Mouse (Mus musculus): Measurements from ENCODE around the gene Trip6. TPM values are rescaled to one million over a fixed set of nuclear protein-coding genes. Genes with fewer than 3 reads are reported as not detected.
"Not testable (repeated sequence)": the region's sequence is repeated elsewhere in the genome, so short reads cannot be mapped to it uniquely, and the experiment has no call there.

The Trip6 gene
- polyA plus RNA-seq, 1 experiment = 10.3 TPM

- peak; percentile 75 to 81 for DNase-seq
- TF ChIP-seq POLR2A (IDR thresholded peaks at IDR 0.05; ENCODE audit: borderline replicate concordance, insufficient read depth, low read length) (no peak; the same call in none of the 2 replicates), CTCF (IDR thresholded peaks at IDR 0.05; ENCODE audit: borderline replicate concordance, insufficient read depth, low read depth, low read length) (no peak)
- H3K4me1 ChIP-seq (ENCODE audit: control insufficient read depth, insufficient read depth, low read length) = peaks cover 13% of the 10 kb centered on the region; the same call in 1 of the 2 replicates
- peak overlapping the region; percentile 88 for H3K27ac ChIP-seq (ENCODE audit: insufficient read depth, low read length)
- no peaks in the 10 kb centered on the region for H3K27me3 ChIP-seq (ENCODE audit: control insufficient read depth, insufficient read depth, low read length)
- 1% methylated on average over 45 of the region's 65 CpGs for WGBS
- H3K4me3 ChIP-seq (replicated peaks; ENCODE audit: insufficient read depth, low read depth, low read length) = peak overlapping the region; percentile 78
Observed at GRCm38 (mm10) chr5:137287953-137288743, 26.1 kb downstream of the Trip6 start.

- Histone ChIP-seq H3K4me1 (ENCODE audit: control insufficient read depth, insufficient read depth, low read length) (peaks cover 13% of the 10 kb centered on the region; the same call in 1 of the 2 replicates), H3K27ac (ENCODE audit: insufficient read depth, low read length) (peak within 1 kb of the TSS; percentile 88), H3K27me3 (ENCODE audit: control insufficient read depth, insufficient read depth, low read length) (no peaks in the 10 kb centered on the region), H3K4me3 (replicated peaks; ENCODE audit: insufficient read depth, low read depth, low read length) (peak within 1 kb of the TSS; percentile 78)
- TF ChIP-seq CTCF (IDR thresholded peaks at IDR 0.05; ENCODE audit: borderline replicate concordance, insufficient read depth, low read depth, low read length) (no peak), POLR2A (IDR thresholded peaks at IDR 0.05; ENCODE audit: borderline replicate concordance, insufficient read depth, low read length) (peak; percentile 59)
- under 1% methylated on average over 40 of the region's 40 CpGs for WGBS
- peak; percentile 86 to 88 for DNase-seq
Observed at GRCm38 (mm10) chr5:137287032-137287952, 26.9 kb downstream of the Trip6 start, which contains the start of gene Ache. Ache (plus strand) TSS chr5:137287519.

GRCm38 (mm10) chr5:137286655-137287031 lies 27.6 kb downstream of the Trip6 start:
- TF ChIP-seq POLR2A (IDR thresholded peaks at IDR 0.05; ENCODE audit: borderline replicate concordance, insufficient read depth, low read length) (no peak), CTCF (IDR thresholded peaks at IDR 0.05; ENCODE audit: borderline replicate concordance, insufficient read depth, low read depth, low read length) (peak; percentile 96)
- peak overlapping the region; percentile 68 for H3K27ac ChIP-seq (ENCODE audit: insufficient read depth, low read length)
- no peaks in the 10 kb centered on the region for H3K27me3 ChIP-seq (ENCODE audit: control insufficient read depth, insufficient read depth, low read length)
- WGBS = 0% methylated on average over 16 of the region's 16 CpGs
- H3K4me1 ChIP-seq (ENCODE audit: control insufficient read depth, insufficient read depth, low read length) = peaks cover 13% of the 10 kb centered on the region; the same call in 1 of the 2 replicates
- peak overlapping the region; percentile 78 for H3K4me3 ChIP-seq (replicated peaks; ENCODE audit: insufficient read depth, low read depth, low read length)
- DNase-seq = peak; percentile 95 to 97

GRCm38 (mm10) chr5:137285986-137286385 lies 28.2 kb downstream of the Trip6 start:
- DNase-seq = no peak
- Histone ChIP-seq H3K4me1 (ENCODE audit: control insufficient read depth, insufficient read depth, low read length) (peaks cover 13% of the 10 kb centered on the region; the same call in 1 of the 2 replicates), H3K27ac (ENCODE audit: insufficient read depth, low read length) (peak overlapping the region; percentile 66; the same call in 1 of the 2 replicates), H3K4me3 (replicated peaks; ENCODE audit: insufficient read depth, low read depth, low read length) (no peak overlapping the region), H3K27me3 (ENCODE audit: control insufficient read depth, insufficient read depth, low read length) (no peaks in the 10 kb centered on the region)
- 56% methylated on average over 7 of the region's 7 CpGs for WGBS
- no peak for TF ChIP-seq POLR2A (IDR thresholded peaks at IDR 0.05; ENCODE audit: borderline replicate concordance, insufficient read depth, low read length)
- no peak for TF ChIP-seq CTCF (IDR thresholded peaks at IDR 0.05; ENCODE audit: borderline replicate concordance, insufficient read depth, low read depth, low read length)

GRCm38 (mm10) chr5:137285045-137285444 lies 29.2 kb downstream of the Trip6 start:
- TF ChIP-seq POLR2A (IDR thresholded peaks at IDR 0.05; ENCODE audit: borderline replicate concordance, insufficient read depth, low read length) (no peak), CTCF (IDR thresholded peaks at IDR 0.05; ENCODE audit: borderline replicate concordance, insufficient read depth, low read depth, low read length) (peak; percentile 45; the same call in 1 of the 2 replicates)
- Histone ChIP-seq H3K4me3 (replicated peaks; ENCODE audit: insufficient read depth, low read depth, low read length) (no peak overlapping the region), H3K27me3 (ENCODE audit: control insufficient read depth, insufficient read depth, low read length) (no peaks in the 10 kb centered on the region), H3K27ac (ENCODE audit: insufficient read depth, low read length) (no peak overlapping the region), H3K4me1 (ENCODE audit: control insufficient read depth, insufficient read depth, low read length) (peaks cover 7% of the 10 kb centered on the region; the same call in 1 of the 2 replicates)
- DNase-seq = peak in 1 of 2 experiments; percentile 51
- 59% methylated on average over 5 of the region's 5 CpGs for WGBS

- DNase-seq; H3K4me3 ChIP-seq (replicated peaks; ENCODE audit: insufficient read depth, low read depth, low read length); H3K27me3 ChIP-seq (ENCODE audit: control insufficient read depth, insufficient read depth, low read length); H3K27ac ChIP-seq (ENCODE audit: insufficient read depth, low read length); H3K4me1 ChIP-seq (ENCODE audit: control insufficient read depth, insufficient read depth, low read length): not testable (repeated sequence)
- 74% methylated on average over 5 of the region's 6 CpGs for WGBS
Observed at GRCm38 (mm10) chr5:137284411-137284810, 29.8 kb downstream of the Trip6 start.

- no peak for DNase-seq
- no peaks in the 10 kb centered on the region for H3K27me3 ChIP-seq (ENCODE audit: control insufficient read depth, insufficient read depth, low read length)
- 41% methylated on average over 18 of the region's 18 CpGs for WGBS
- no peaks in the 10 kb centered on the region for H3K4me1 ChIP-seq (ENCODE audit: control insufficient read depth, insufficient read depth, low read length)
- no peak overlapping the region for H3K27ac ChIP-seq (ENCODE audit: insufficient read depth, low read length)
- TF ChIP-seq POLR2A (IDR thresholded peaks at IDR 0.05; ENCODE audit: borderline replicate concordance, insufficient read depth, low read length) (no peak), CTCF (IDR thresholded peaks at IDR 0.05; ENCODE audit: borderline replicate concordance, insufficient read depth, low read depth, low read length) (peak; percentile 44; the same call in 1 of the 2 replicates)
- H3K4me3 ChIP-seq (replicated peaks; ENCODE audit: insufficient read depth, low read depth, low read length) = no peak overlapping the region
Observed at GRCm38 (mm10) chr5:137277360-137278342, 36.6 kb downstream of the Trip6 start.

Data from cerebellum, adult 2 months (tissue).